Mouse (Mus musculus) embryonic facial prominence, embryonic 14.5 days (tissue): ENCODE data around the gene Pcbp2. TPM values are rescaled to one million over a fixed set of nuclear protein-coding genes. Genes with fewer than 3 reads are reported as not detected.

Source experiments
- ATAC-seq: fragments of 200-750 bp; cut with Nextera tagmentation; 2 replicates; pipeline ENCODE4 v1.8.0; 2017; ENCODE audit warnings: low read depth, moderate number of reproducible peaks, moderate TSS enrichment
- DNase-seq: peaks from one replicate; pipeline ENCODE4 v3.0.0-alpha.2; 2015; ENCODE audit warnings: low spot score
- H3K27ac ChIP-seq: fragments of 300-500 bp; sonication (generic); replicated peaks from 2 replicates; pipeline ENCODE4 v1.5.1; 2014; ENCODE audit warnings: low read depth, mild to moderate bottlenecking, low read length, moderate library complexity
- H3K27me3 ChIP-seq: fragments of 300-500 bp; sonication (generic); replicated peaks from 2 replicates; pipeline ENCODE4 v1.6.1; 2014; ENCODE audit warnings: low read length; ENCODE audit not compliant: control insufficient read depth, insufficient read depth
- H3K36me3 ChIP-seq: fragments of 300-500 bp; sonication (generic); 2 replicates; pipeline ENCODE4 v1.6.1; 2014; ENCODE audit warnings: low read length, mixed read lengths; ENCODE audit not compliant: control insufficient read depth, insufficient read depth
- H3K4me1 ChIP-seq: fragments of 300-500 bp; sonication (generic); 2 replicates; pipeline ENCODE4 v1.6.1; 2014; ENCODE audit warnings: antibody characterized with exemption, low read length; ENCODE audit not compliant: control insufficient read depth, insufficient read depth
- H3K4me2 ChIP-seq: fragments of 300-500 bp; sonication (generic); 2 replicates; pipeline ENCODE4 v1.6.1; 2014; ENCODE audit warnings: low read depth, mild to moderate bottlenecking, low read length, moderate library complexity, mixed read lengths
- H3K4me3 ChIP-seq: fragments of 300-500 bp; sonication (generic); 2 replicates; pipeline ENCODE4 v1.5.1; 2014; ENCODE audit warnings: low read depth, mild to moderate bottlenecking, low read length
- H3K9ac ChIP-seq: fragments of 300-500 bp; sonication (generic); 2 replicates; pipeline ENCODE4 v1.6.1; 2014; ENCODE audit warnings: low read depth, mild to moderate bottlenecking, low read length, moderate library complexity, mixed read lengths
- H3K9me3 ChIP-seq: fragments of 300-500 bp; sonication (generic); 2 replicates; pipeline ENCODE4 v1.6.1; 2016; ENCODE audit warnings: low read length; ENCODE audit not compliant: control insufficient read depth
- WGBS: fragments of 180-500 bp; shearing (Covaris S2); extraction: QIAGEN DNeasy Blood & Tissue Kit; methylation state at CpG from one replicate; pipeline ENCODE4 v1.1.7; 2014; 5-methylcytosine and 5-hydroxymethylcytosine counted together
- polyA plus RNA-seq: library from polyadenylated mRNA; unstranded; fragments of >200 nt; fragmentation: Nextera tagmentation; extraction: Ambion mirVana; gene quantifications from 2 replicates; pipeline ENCODE4 v1.2.1, GENCODE M21; 2014

Pcbp2 gene
- polyA plus RNA-seq, 1 experiment from 2014 or later: 276 TPM

- DNase-seq (no peak), ATAC-seq (no peak)
- 44% methylated on average over 2 of the region's 2 CpGs for WGBS
- H3K27me3 ChIP-seq: no peaks in the 10 kb centered on the region
- H3K4me3 ChIP-seq: no peak overlapping the region
- peaks cover 51% of the 10 kb centered on the region for H3K36me3 ChIP-seq
- H3K4me1 ChIP-seq: peaks cover 11% of the 10 kb centered on the region
- no peak overlapping the region for H3K9ac ChIP-seq
- H3K9me3 ChIP-seq: no peaks in the 10 kb centered on the region
- H3K4me2 ChIP-seq: no peak overlapping the region
- H3K27ac ChIP-seq: no peak overlapping the region; the same call in 1 of the 2 replicates
Observed at GRCm38 (mm10) chr15:102506464-102506830, 36.1 kb downstream of the Pcbp2 start.

GRCm38 (mm10) chr15:102506864-102507263 is 36.5 kb downstream of the Pcbp2 start:
- no peaks in the 10 kb centered on the region for H3K27me3 ChIP-seq
- no peak overlapping the region for H3K4me2 ChIP-seq
- no peak overlapping the region for H3K4me3 ChIP-seq
- no peaks in the 10 kb centered on the region for H3K9me3 ChIP-seq
- DNase-seq (no peak), ATAC-seq (no peak)
- H3K36me3 ChIP-seq: peaks cover 46% of the 10 kb centered on the region
- H3K9ac ChIP-seq: no peak overlapping the region
- no peak overlapping the region; the same call in 1 of the 2 replicates for H3K27ac ChIP-seq
- WGBS: 100% methylated on average over 1 of the region's 1 CpGs
- H3K4me1 ChIP-seq: peaks cover 15% of the 10 kb centered on the region

DNA sequence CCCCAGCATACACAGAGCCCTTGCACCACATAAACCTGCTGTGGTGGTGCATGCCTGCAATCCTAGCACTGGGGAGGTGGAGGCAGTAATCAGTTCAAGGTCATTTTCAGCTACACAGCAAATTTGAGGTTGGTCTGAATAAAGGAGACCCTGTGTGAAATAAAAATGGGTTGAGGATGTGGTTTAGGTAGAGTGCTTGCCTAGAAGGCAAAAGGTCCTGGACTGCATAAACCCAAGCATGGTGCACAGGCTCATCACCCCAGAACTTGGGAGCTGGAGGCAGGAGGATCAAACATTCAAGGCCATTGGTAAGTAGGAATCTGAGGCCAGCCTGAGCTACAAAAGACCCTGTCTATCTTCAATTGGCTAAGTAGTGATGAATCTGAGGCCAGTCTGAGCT is 37.2 kb downstream of the Pcbp2 start:
- H3K9ac ChIP-seq: no peak overlapping the region
- ATAC-seq: no peak
- H3K4me3 ChIP-seq: no peak overlapping the region
- H3K27me3 ChIP-seq: no peaks in the 10 kb centered on the region
- H3K4me1 ChIP-seq: peaks cover 18% of the 10 kb centered on the region
- no peak for DNase-seq
- peaks cover 40% of the 10 kb centered on the region for H3K36me3 ChIP-seq
- no peak overlapping the region for H3K4me2 ChIP-seq
- H3K27ac ChIP-seq: no peak overlapping the region
- H3K9me3 ChIP-seq: no peaks in the 10 kb centered on the region

DNA sequence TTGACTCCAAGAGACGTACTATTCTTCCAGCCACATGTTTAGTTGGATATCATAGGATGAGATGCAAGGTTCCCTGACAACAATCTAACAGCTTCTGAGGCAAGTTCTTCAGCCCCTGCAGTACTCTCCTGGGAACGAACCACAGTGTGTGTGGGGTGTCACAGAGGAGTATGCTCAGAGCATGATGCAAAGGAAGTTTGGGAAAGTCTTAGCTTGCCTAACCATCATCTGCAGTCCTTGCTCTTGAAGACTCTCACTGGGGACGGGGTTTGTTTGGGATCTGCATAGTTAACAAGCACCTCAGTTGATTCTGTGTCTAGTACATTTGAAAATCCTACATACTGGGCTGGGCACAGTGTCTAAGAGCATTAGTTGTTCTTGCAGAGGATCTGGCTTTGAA is 38.0 kb downstream of the Pcbp2 start:
- peaks cover 18% of the 10 kb centered on the region for H3K4me1 ChIP-seq
- H3K4me2 ChIP-seq: no peak overlapping the region
- no peak overlapping the region for H3K4me3 ChIP-seq
- H3K9me3 ChIP-seq: no peaks in the 10 kb centered on the region
- H3K9ac ChIP-seq: no peak overlapping the region
- peaks cover 32% of the 10 kb centered on the region for H3K36me3 ChIP-seq
- DNase-seq (no peak), ATAC-seq (no peak)
- H3K27me3 ChIP-seq: no peaks in the 10 kb centered on the region
- H3K27ac ChIP-seq: no peak overlapping the region
- WGBS: 79% methylated on average over 3 of the region's 3 CpGs

GRCm38 (mm10) chr15:102510110-102510509 is 39.8 kb downstream of the Pcbp2 start:
- ATAC-seq (peak; percentile 64), DNase-seq (peak; percentile 53)
- Histone ChIP-seq H3K27me3 (no peaks in the 10 kb centered on the region), H3K27ac (peak overlapping the region; percentile 89), H3K9me3 (no peaks in the 10 kb centered on the region), H3K4me2 (peak overlapping the region; percentile 86), H3K9ac (peak overlapping the region; percentile 70), H3K4me3 (peak overlapping the region; percentile 68), H3K4me1 (peaks cover 18% of the 10 kb centered on the region), H3K36me3 (peaks cover 14% of the 10 kb centered on the region; the same call in 1 of the 2 replicates)
- 5% methylated on average over 9 of the region's 9 CpGs for WGBS

DNA sequence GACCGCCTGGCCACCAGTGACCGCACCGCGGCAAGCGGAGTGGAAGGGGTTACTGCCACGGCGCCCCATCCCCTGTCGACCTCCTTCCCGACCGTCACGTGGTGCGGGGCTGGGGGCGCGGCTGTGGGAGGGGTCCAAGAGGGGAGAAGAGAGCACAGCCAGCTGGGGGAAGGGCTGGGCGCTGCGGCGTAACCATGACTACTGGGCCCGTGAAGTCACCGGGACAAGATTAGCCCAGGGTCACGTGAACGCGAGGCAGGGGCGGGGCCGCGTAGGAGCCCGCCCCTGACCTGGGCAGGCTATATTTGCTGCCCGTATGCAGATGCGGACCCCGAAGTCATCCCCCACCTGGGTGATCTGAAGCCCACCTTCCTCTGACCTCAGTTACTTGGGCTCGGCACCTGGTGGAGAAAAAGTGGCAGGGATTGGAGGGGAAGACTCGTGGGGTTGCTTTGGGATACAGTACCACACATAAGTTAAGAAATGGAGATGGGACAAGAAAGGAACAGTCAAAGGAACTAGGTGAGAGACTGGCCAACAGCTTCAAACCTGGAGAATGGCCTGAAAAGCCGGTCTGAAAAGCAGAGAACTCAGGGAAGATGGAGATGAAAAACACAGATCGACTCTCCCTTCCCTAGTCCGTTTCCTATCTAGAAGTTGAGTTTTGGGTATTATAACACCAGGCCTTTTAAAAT is 40.4 kb downstream of the Pcbp2 start:
- Histone ChIP-seq H3K36me3 (peaks cover 12% of the 10 kb centered on the region; the same call in 1 of the 2 replicates), H3K4me3 (peak overlapping the region; percentile 68), H3K27ac (peak overlapping the region; percentile 89), H3K4me2 (peak overlapping the region; percentile 86), H3K9ac (peak overlapping the region; percentile 70), H3K27me3 (no peaks in the 10 kb centered on the region), H3K9me3 (no peaks in the 10 kb centered on the region), H3K4me1 (peaks cover 23% of the 10 kb centered on the region)
- ATAC-seq: peak; percentile 94
- peak; percentile 96 for DNase-seq
- WGBS: 2% methylated on average over 28 of the region's 34 CpGs

- peak overlapping the region; percentile 86 for H3K4me2 ChIP-seq
- peaks cover 9% of the 10 kb centered on the region; the same call in 1 of the 2 replicates for H3K36me3 ChIP-seq
- H3K27ac ChIP-seq: peak overlapping the region; percentile 89
- no peaks in the 10 kb centered on the region for H3K9me3 ChIP-seq
- WGBS: 6% methylated on average over 5 of the region's 6 CpGs
- H3K4me3 ChIP-seq: peak overlapping the region; percentile 68
- H3K4me1 ChIP-seq: peaks cover 28% of the 10 kb centered on the region
- no peaks in the 10 kb centered on the region for H3K27me3 ChIP-seq
- H3K9ac ChIP-seq: peak overlapping the region; percentile 70
- ATAC-seq (no peak), DNase-seq (no peak)
Observed at GRCm38 (mm10) chr15:102511285-102511833, 41.0 kb downstream of the Pcbp2 start.

DNA sequence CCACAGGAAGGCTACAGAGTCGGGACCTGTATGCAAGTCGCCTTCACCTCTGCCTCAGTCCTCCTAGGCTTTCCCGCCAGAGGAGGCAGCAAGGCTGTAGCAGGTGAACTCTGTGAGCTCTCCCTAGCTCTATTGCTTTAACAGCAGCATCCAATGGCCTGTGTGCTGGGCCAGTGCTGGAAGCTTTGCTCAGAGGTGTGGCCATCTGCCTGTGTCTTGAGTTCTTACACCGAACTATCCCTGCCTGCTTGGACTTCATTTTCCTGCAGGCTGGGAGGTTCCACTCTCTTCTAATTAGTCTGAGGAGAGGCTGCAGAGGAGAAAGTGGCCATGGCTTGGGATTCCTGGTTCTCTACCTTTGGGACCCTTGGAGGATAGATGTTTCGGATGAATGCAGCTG is 41.7 kb downstream of the Pcbp2 start:
- DNase-seq (no peak), ATAC-seq (no peak)

GRCm38 (mm10) chr15:102512471-102512870 is 42.1 kb downstream of the Pcbp2 start:
- H3K4me2 ChIP-seq: no peak overlapping the region
- no peaks in the 10 kb centered on the region for H3K9me3 ChIP-seq
- H3K9ac ChIP-seq: no peak overlapping the region
- no peak for ATAC-seq
- no peak for DNase-seq
- H3K4me3 ChIP-seq: no peak overlapping the region
- H3K27ac ChIP-seq: no peak overlapping the region
- H3K36me3 ChIP-seq: 0 out of 2 replicates have a peak, but pooled peaks cover 1% of the 10 kb centered on the region
- H3K27me3 ChIP-seq: no peaks in the 10 kb centered on the region
- H3K4me1 ChIP-seq: peaks cover 28% of the 10 kb centered on the region

More for the DNA sequence above, 41.7 kb downstream of the Pcbp2 start:
- Histone ChIP-seq H3K9ac (no peak overlapping the region), H3K36me3 (peaks cover 5% of the 10 kb centered on the region; the same call in 1 of the 2 replicates), H3K27me3 (no peaks in the 10 kb centered on the region), H3K27ac (peak overlapping the region; percentile 89; the same call in 1 of the 2 replicates), H3K4me3 (no peak overlapping the region), H3K4me1 (peaks cover 28% of the 10 kb centered on the region), H3K9me3 (no peaks in the 10 kb centered on the region), H3K4me2 (no peak overlapping the region)
- 28% methylated on average over 5 of the region's 5 CpGs for WGBS
